Mouse (Mus musculus) small intestine, adult 2 months (tissue): ENCODE data around the gene Ugt2a1. TPM values are rescaled to one million over a fixed set of nuclear protein-coding genes. Genes with fewer than 3 reads are reported as not detected.
A peak's percentile ranks its signal among the peaks of the same experiment; 100 is the strongest.
"Not testable (repeated sequence)": the region's sequence is repeated elsewhere in the genome, so short reads cannot be mapped to it uniquely, and the experiment has no call there.

ENCODE experiments used
- H3K27ac ChIP-seq: fragments of 200-500 bp; 2 replicates; pipeline ENCODE4 v1.5.1; 2012; ENCODE audit warnings: low read depth, low read length, control low read depth, inconsistent platforms; ENCODE audit not compliant: insufficient read depth
- H3K27me3 ChIP-seq: fragments of 200-500 bp; 2 replicates; pipeline ENCODE4 v1.6.1; 2012; ENCODE audit warnings: mild to moderate bottlenecking, moderate library complexity, low read length, inconsistent platforms; ENCODE audit not compliant: control insufficient read depth, insufficient read depth
- H3K36me3 ChIP-seq: fragments of 200-500 bp; 2 replicates; pipeline ENCODE4 v1.6.1; 2012; ENCODE audit warnings: mild to moderate bottlenecking, low read length, control low read depth, inconsistent platforms; ENCODE audit not compliant: control insufficient read depth, insufficient read depth
- H3K4me1 ChIP-seq: fragments of 200-500 bp; 2 replicates; pipeline ENCODE4 v1.6.1; 2012; ENCODE audit warnings: low read length, inconsistent platforms, mixed read lengths; ENCODE audit not compliant: control insufficient read depth, insufficient read depth, insufficient read length
- H3K4me3 ChIP-seq: fragments of 200-500 bp; 2 replicates; pipeline ENCODE4 v1.5.1; 2012; ENCODE audit warnings: low read depth, mild to moderate bottlenecking, control low read depth, inconsistent platforms, low read length, moderate library complexity
- CTCF ChIP-seq: fragments of 200-500 bp; IDR thresholded peaks from 2 replicates; pipeline ENCODE4 v1.5.1; 2012; ENCODE audit warnings: low read depth, mild to moderate bottlenecking, control low read depth, inconsistent platforms, low read length, moderate library complexity, mixed read lengths; ENCODE audit not compliant: insufficient replicate concordance, insufficient read length; ENCODE audit errors: extremely low read depth
- POLR2A ChIP-seq: fragments of 200-500 bp; IDR thresholded peaks from 2 replicates; pipeline ENCODE4 v1.6.1; 2012; ENCODE audit warnings: low read depth, mild to moderate bottlenecking, control low read depth, inconsistent platforms, low read length, moderate library complexity
- WGBS: fragments of 180-500 bp; shearing (Covaris S2); methylation state at CpG from one replicate; pipeline ENCODE4 v1.1.7; 2018; 5-methylcytosine and 5-hydroxymethylcytosine counted together
- polyA plus RNA-seq: library from polyadenylated mRNA; depleted of rRNA; stranded (reverse); fragments of >200 nt; gene quantifications from 2 replicates; pipeline ENCODE4 v1.2.3, GENCODE M21; 2012; rRNA removed

Gene Ugt2a1
- polyA plus RNA-seq: not detected in 2 replicates

GRCm38 (mm10) chr5:87490771-87491170 is at the start of gene Ugt2a1:
Ugt2a1 (minus strand) TSS chr5:87490871.
- 95% methylated on average over 1 of the region's 1 CpGs for WGBS
- H3K4me3 ChIP-seq: no peak within 1 kb of the TSS
- H3K27me3 ChIP-seq: no peaks in the 10 kb centered on the region
- no peaks in the 10 kb centered on the region for H3K4me1 ChIP-seq
- TF ChIP-seq CTCF (no peak), POLR2A (no peak)
- no peak within 1 kb of the TSS for H3K27ac ChIP-seq
- no peaks in the 10 kb centered on the region for H3K36me3 ChIP-seq

- no peaks in the 10 kb centered on the region for H3K36me3 ChIP-seq
- TF ChIP-seq POLR2A (no peak), CTCF (no peak)
- WGBS: 86% methylated on average over 2 of the region's 2 CpGs
- H3K4me1 ChIP-seq: peaks cover 2% of the 10 kb centered on the region; the same call in 1 of the 2 replicates
- H3K27me3 ChIP-seq: no peaks in the 10 kb centered on the region
- no peak within 1 kb of the TSS for H3K4me3 ChIP-seq
- no peak within 1 kb of the TSS; the same call in 1 of the 2 replicates for H3K27ac ChIP-seq
Observed at GRCm38 (mm10) chr5:87538111-87538510, 47.4 kb upstream of the Ugt2a1 start, which contains the start of gene Sult1b1. Sult1b1 (minus strand) TSS chr5:87538195.

- no peaks in the 10 kb centered on the region for H3K36me3 ChIP-seq
- H3K27me3 ChIP-seq: no peaks in the 10 kb centered on the region
- peaks cover 2% of the 10 kb centered on the region; the same call in 1 of the 2 replicates for H3K4me1 ChIP-seq
- H3K4me3 ChIP-seq: no peak overlapping the region
- WGBS: 26% methylated on average over 4 of the region's 4 CpGs
- no peak; the same call in 1 of the 2 replicates for TF ChIP-seq CTCF
- no peak for TF ChIP-seq POLR2A
- H3K27ac ChIP-seq: peak overlapping the region; percentile 54
Observed at GRCm38 (mm10) chr5:87535994-87536644, 45.4 kb upstream of the Ugt2a1 start.

- Histone ChIP-seq H3K27ac (peak overlapping the region; percentile 71), H3K27me3 (no peaks in the 10 kb centered on the region), H3K4me1 (peaks cover 2% of the 10 kb centered on the region; the same call in 1 of the 2 replicates), H3K4me3 (no peak overlapping the region), H3K36me3 (peaks cover 11% of the 10 kb centered on the region)
- no peak for TF ChIP-seq CTCF
- no peak for TF ChIP-seq POLR2A
- 21% methylated on average over 2 of the region's 2 CpGs for WGBS
Observed at GRCm38 (mm10) chr5:87532288-87532687, 41.6 kb upstream of the Ugt2a1 start.

- H3K4me1 ChIP-seq, H3K27me3 ChIP-seq, H3K4me3 ChIP-seq, H3K27ac ChIP-seq: not testable (repeated sequence)
- peaks cover 13% of the 10 kb centered on the region for H3K36me3 ChIP-seq
- 86% methylated on average over 2 of the region's 2 CpGs for WGBS
Observed at GRCm38 (mm10) chr5:87523561-87523960, 32.9 kb upstream of the Ugt2a1 start.

GRCm38 (mm10) chr5:87505776-87506458 is 15.2 kb upstream of the Ugt2a1 start:
- 50% methylated on average over 4 of the region's 4 CpGs for WGBS
- H3K4me3 ChIP-seq: no peak overlapping the region
- H3K4me1 ChIP-seq: no peaks in the 10 kb centered on the region
- H3K27me3 ChIP-seq: no peaks in the 10 kb centered on the region
- TF ChIP-seq CTCF: no peak
- no peak for TF ChIP-seq POLR2A
- no peak overlapping the region for H3K27ac ChIP-seq
- no peaks in the 10 kb centered on the region for H3K36me3 ChIP-seq

- Histone ChIP-seq H3K4me3 (no peak overlapping the region), H3K27me3 (no peaks in the 10 kb centered on the region), H3K27ac (no peak overlapping the region), H3K36me3 (no peaks in the 10 kb centered on the region), H3K4me1 (no peaks in the 10 kb centered on the region)
- TF ChIP-seq CTCF (no peak), POLR2A (no peak)
- WGBS: 89% methylated on average over 1 of the region's 1 CpGs
Observed at GRCm38 (mm10) chr5:87502687-87503086, 12.0 kb upstream of the Ugt2a1 start.
